Mouse (Mus musculus) embryo, embryonic 10.5 days (tissue): Measurements from ENCODE around the gene Swt1.
"Not testable (repeated sequence)": the region's sequence is repeated elsewhere in the genome, so short reads cannot be mapped to it uniquely, and the experiment has no call there.

Experiments
- DNase-seq: peaks from one replicate; pipeline ENCODE4 v3.0.0-alpha.2; 2015; ENCODE audit warnings: low spot score

The Swt1 gene

GRCm38 (mm10) chr1:151366944-151367605 lies 61.2 kb downstream of the Swt1 start:
- DNase-seq: no peak

GRCm38 (mm10) chr1:151359374-151359773 lies 68.9 kb downstream of the Swt1 start:
- DNase-seq: no peak

- DNase-seq: no peak
Measured at GRCm38 (mm10) chr1:151355994-151356393, 72.3 kb downstream of the Swt1 start.

- DNase-seq: peak; percentile 53
Measured at GRCm38 (mm10) chr1:151352911-151353310, 75.3 kb downstream of the Swt1 start.

GRCm38 (mm10) chr1:151348293-151348692 lies 80.0 kb downstream of the Swt1 start:
- not testable (repeated sequence) for DNase-seq

GRCm38 (mm10) chr1:151346681-151347127 lies 81.6 kb downstream of the Swt1 start:
- DNase-seq: no peak

GRCm38 (mm10) chr1:151345863-151346195 lies 82.4 kb downstream of the Swt1 start:
- DNase-seq: no peak

- peak; percentile 92 for DNase-seq
Measured at GRCm38 (mm10) chr1:151345109-151345862, 83.0 kb downstream of the Swt1 start.

GRCm38 (mm10) chr1:151344283-151345108 lies 83.8 kb downstream of the Swt1 start, which contains the start of gene Ivns1abp:
TSS of gene Ivns1abp (plus strand) at chr1:151344477.
- DNase-seq: peak; percentile 97

GRCm38 (mm10) chr1:151343571-151344282 lies 84.5 kb downstream of the Swt1 start:
- DNase-seq: peak; percentile 64

- DNase-seq: peak; percentile 29
Measured at GRCm38 (mm10) chr1:151342968-151343367, 85.3 kb downstream of the Swt1 start.

GRCm38 (mm10) chr1:151342311-151342710 lies 85.9 kb downstream of the Swt1 start:
- DNase-seq: no peak

- no peak for DNase-seq
Measured at GRCm38 (mm10) chr1:151341321-151342044, 86.8 kb downstream of the Swt1 start.

- peak; percentile 17 for DNase-seq
Measured at GRCm38 (mm10) chr1:151338941-151339340, 89.3 kb downstream of the Swt1 start.

GRCm38 (mm10) chr1:151338234-151338633 lies 90.0 kb downstream of the Swt1 start:
- DNase-seq: no peak

- no peak for DNase-seq
Measured at GRCm38 (mm10) chr1:151332819-151333218, 95.4 kb downstream of the Swt1 start.

- DNase-seq: no peak
Measured at GRCm38 (mm10) chr1:151329601-151330000, 98.7 kb downstream of the Swt1 start.

GRCm38 (mm10) chr1:151328341-151329097 lies 99.7 kb downstream of the Swt1 start:
- no peak for DNase-seq

- no peak for DNase-seq
Measured at GRCm38 (mm10) chr1:151325328-151325727, 102.9 kb downstream of the Swt1 start.

- no peak for DNase-seq
Measured at GRCm38 (mm10) chr1:151320408-151320807, 107.8 kb downstream of the Swt1 start.
